In genomic region chr12:71703146-71703902, GRCm38 (mm10) we compare ENCODE assay signal across 5 mouse cellular contexts.
"Had no signal": no experiment of that assay in that cellular context is flagged by ENCODE, and none has a peak within 500 bp of the region (broad histone marks: within the 10 kb centered on the region; RNA-seq: fewer than 3 reads in every experiment).

No protein-coding gene starts in this region.

- DNase-seq: kidney, postnatal 36 days; lung, adult 2 months; lung, postnatal 36 days; right cerebral cortex, postnatal 14 days; thymus, postnatal 36 days had no signal
